Mouse (Mus musculus): ENCODE data around the gene Edem3. TPM values are rescaled to one million over a fixed set of nuclear protein-coding genes. Genes with fewer than 3 reads are reported as not detected.
A peak's percentile ranks its signal among the peaks of the same experiment; 100 is the strongest.
"Not testable (repeated sequence)": the region's sequence is repeated elsewhere in the genome, so short reads cannot be mapped to it uniquely, and the experiment has no call there.

Gene Edem3
- polyA plus RNA-seq, 1 experiment from 2014 or later = 15.9 TPM

- Histone ChIP-seq H3K27ac (no peak overlapping the region), H3K4me2 (no peak overlapping the region), H3K36me3 (peaks cover 14% of the 10 kb centered on the region; the same call in 1 of the 2 replicates), H3K27me3 (no peaks in the 10 kb centered on the region), H3K4me1 (0 out of 2 replicates have a peak, but pooled peaks cover under 1% of the 10 kb centered on the region), H3K9ac (no peak overlapping the region), H3K9me3 (no peaks in the 10 kb centered on the region), H3K4me3 (no peak overlapping the region)
- no peak for ATAC-seq (ENCODE audit: borderline replicate concordance, extremely low read depth, low FRiP score, low TSS enrichment)
- 85% methylated on average over 7 of the region's 7 CpGs for WGBS
Observed at GRCm38 (mm10) chr1:151819190-151819589, 64.0 kb downstream of the Edem3 start.

DNA sequence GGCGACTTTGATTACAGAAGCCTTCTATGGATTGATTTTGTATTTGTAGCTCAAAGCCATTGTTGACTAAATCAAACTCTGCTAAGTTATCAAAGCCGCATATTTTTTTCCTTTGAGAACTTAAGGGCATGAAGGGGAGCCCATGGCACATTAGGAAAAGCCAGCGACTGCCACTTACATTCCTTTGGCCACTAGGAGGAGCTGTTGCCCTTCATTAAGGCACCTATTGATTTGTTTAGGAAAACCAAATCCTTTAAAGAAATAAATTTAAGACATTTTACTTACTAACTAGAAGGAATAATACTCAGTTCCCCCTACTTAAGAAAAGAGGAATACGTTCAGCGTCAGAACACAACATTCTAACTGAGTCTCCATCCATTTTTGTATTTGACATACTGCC, 65.3 kb downstream of the Edem3 start:
- peaks cover 8% of the 10 kb centered on the region for H3K4me1 ChIP-seq
- no peak overlapping the region for H3K9ac ChIP-seq
- 24% methylated on average over 5 of the region's 5 CpGs for WGBS
- H3K4me2 ChIP-seq = no peak overlapping the region
- H3K27me3 ChIP-seq = no peaks in the 10 kb centered on the region
- H3K9me3 ChIP-seq = no peaks in the 10 kb centered on the region
- peaks cover 14% of the 10 kb centered on the region; the same call in 1 of the 2 replicates for H3K36me3 ChIP-seq
- H3K27ac ChIP-seq = no peak overlapping the region
- H3K4me3 ChIP-seq = no peak overlapping the region
- ATAC-seq (ENCODE audit: borderline replicate concordance, extremely low read depth, low FRiP score, low TSS enrichment) = no peak

DNA sequence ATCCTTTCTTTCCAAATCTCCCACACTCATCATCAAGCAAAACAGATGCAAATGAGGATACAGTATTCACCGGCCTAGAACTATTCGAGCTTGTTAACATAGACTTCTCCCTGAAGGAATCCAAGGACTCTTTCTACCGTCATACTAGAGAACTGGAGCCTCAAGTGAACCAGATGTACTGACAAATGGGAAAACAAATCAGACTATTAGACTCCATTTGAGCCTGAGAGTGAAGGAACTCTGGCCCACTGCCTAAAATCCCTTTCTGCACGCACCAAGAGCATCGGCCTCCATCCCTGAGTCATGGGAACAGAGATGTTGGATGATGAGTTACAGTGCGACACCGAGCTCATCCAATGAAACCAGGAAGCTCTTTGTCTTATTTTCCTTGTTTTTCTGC, 69.9 kb downstream of the Edem3 start:
- Histone ChIP-seq H3K27me3 (no peaks in the 10 kb centered on the region), H3K4me2 (no peak overlapping the region), H3K9ac (no peak overlapping the region), H3K4me1 (peaks cover 8% of the 10 kb centered on the region), H3K36me3 (no peaks in the 10 kb centered on the region), H3K4me3 (no peak overlapping the region), H3K9me3 (no peaks in the 10 kb centered on the region), H3K27ac (no peak overlapping the region)
- peak; percentile 55 for ATAC-seq (ENCODE audit: borderline replicate concordance, extremely low read depth, low FRiP score, low TSS enrichment)
- 55% methylated on average over 7 of the region's 7 CpGs for WGBS

DNA sequence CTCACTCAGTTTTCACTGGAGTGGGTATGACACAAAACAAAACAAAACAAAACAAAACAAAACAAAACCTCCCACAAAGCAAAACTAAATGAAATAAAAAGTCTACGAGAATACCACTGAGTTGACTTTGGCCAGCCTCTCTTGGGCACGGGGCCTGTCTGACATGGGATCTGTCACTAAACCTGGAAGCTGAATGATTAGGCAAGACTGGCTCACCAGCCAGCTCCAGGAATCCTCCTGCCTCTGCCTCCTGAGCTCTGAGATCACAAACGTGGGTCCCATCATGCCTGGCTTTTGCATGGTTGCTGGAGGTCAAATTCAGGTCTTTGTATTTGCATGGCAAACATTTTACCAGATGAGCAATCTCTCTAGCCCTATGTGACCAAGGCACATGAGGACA, 76.6 kb downstream of the Edem3 start:
- Histone ChIP-seq H3K4me2 (no peak overlapping the region), H3K36me3 (no peaks in the 10 kb centered on the region), H3K27ac (no peak overlapping the region), H3K9ac (no peak overlapping the region), H3K27me3 (no peaks in the 10 kb centered on the region), H3K4me3 (no peak overlapping the region), H3K4me1 (no peaks in the 10 kb centered on the region), H3K9me3 (no peaks in the 10 kb centered on the region)
- no peak for ATAC-seq (ENCODE audit: borderline replicate concordance, extremely low read depth, low FRiP score, low TSS enrichment)
- WGBS = 77% methylated on average over 3 of the region's 3 CpGs

DNA sequence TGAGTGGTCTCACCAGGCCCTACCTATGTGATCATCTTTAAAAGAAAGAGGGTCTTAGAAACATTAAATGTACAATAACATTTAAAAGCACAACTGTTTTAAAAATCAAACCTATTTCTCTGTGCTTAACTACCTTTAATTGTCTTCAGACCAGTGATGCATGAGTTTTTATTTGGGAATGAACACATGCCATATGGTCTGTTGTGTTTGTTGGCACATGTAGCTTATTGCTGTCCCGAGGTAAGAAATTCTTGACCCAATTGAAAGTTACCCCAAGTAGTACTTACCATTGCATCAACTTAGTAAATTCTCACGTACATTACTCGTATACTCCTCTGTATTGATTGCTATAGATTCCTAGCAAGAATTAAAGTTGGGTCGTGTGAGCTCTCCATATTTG, 80.1 kb downstream of the Edem3 start:
- Histone ChIP-seq H3K27me3 (no peaks in the 10 kb centered on the region), H3K4me3 (no peak overlapping the region), H3K9ac (no peak overlapping the region), H3K4me2 (no peak overlapping the region), H3K36me3 (no peaks in the 10 kb centered on the region), H3K27ac (no peak overlapping the region), H3K4me1 (no peaks in the 10 kb centered on the region), H3K9me3 (no peaks in the 10 kb centered on the region)
- WGBS = 84% methylated on average over 4 of the region's 4 CpGs
- ATAC-seq (ENCODE audit: borderline replicate concordance, extremely low read depth, low FRiP score, low TSS enrichment) = no peak

GRCm38 (mm10) chr1:151840345-151840744, 85.2 kb downstream of the Edem3 start:
- H3K4me3 ChIP-seq; H3K4me2 ChIP-seq; H3K9ac ChIP-seq; ATAC-seq (ENCODE audit: borderline replicate concordance, extremely low read depth, low FRiP score, low TSS enrichment); H3K9me3 ChIP-seq; H3K36me3 ChIP-seq; H3K27me3 ChIP-seq; H3K4me1 ChIP-seq; H3K27ac ChIP-seq: not testable (repeated sequence)
- 93% methylated on average over 1 of the region's 1 CpGs for WGBS

DNA sequence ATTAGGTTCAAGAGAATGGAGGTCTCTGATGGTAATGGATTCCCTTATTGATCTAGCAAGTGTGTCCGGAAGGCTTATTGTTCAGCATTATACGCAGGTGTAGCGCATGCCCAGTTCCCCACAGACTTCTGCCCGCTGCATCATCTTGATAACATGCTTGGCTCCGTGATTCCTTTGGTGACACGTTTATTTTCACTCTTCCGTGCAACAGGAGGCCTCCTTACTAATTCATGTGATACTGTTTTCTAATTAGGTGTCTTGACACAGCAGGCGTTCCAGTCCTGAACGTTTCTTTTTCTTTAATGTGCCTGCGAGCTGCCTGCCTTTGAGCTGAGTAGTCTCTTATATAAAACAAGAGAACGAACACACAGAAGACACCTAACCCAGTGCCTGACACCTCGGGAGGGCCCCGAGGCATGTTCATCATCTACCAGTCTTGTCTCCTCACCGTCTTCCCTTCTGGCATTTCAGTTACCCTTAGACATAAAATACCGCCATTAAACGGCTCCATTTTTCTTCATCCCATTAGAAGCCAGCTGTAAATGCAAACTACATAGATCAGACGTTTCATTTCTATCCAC, 90.2 kb downstream of the Edem3 start:
- 74% methylated on average over 17 of the region's 17 CpGs for WGBS
- ATAC-seq (ENCODE audit: borderline replicate concordance, extremely low read depth, low FRiP score, low TSS enrichment) = no peak

DNA sequence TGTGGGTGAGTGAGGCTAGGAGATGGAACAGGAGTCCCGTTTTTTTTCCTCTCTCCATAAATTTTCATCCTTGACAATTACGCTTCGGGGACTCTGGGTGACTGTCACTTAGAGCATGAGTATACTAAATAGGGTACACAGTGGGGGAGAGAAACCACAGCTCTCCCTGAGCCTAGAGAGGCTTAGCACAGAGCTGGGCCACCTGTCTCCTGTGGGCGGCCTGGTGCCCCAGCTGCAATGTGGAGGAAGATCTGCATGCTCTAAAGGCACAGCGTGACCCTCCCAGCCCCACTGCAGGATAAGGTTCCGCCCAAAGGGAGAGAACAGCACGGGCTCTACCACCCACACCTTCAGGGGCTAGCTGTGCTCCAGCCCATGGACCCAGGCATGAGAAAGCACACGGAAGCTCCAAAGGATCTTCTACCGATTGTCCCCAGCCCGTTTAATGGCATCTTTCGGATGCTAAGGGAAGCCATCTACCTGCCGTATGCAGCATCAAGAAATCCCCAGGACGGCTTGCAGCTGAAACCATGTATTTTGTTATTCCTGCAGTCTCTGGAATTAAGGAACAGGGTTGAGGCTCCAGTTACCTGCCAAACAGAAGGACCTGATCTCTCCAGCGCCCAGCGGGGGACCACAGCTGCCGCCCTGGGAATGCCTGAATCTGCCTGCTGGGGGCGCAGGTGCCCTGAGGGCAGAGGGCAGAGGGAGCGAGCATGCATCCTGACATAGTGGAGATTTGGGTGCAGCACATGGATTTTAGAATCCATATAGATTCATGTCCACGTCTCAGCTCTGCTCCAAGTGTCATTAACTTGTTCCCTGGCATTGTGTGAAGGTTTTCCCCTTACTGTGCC, 91.0 kb downstream of the Edem3 start:
- Histone ChIP-seq H3K4me3 (no peak overlapping the region), H3K9me3 (no peaks in the 10 kb centered on the region), H3K27ac (no peak overlapping the region), H3K36me3 (no peaks in the 10 kb centered on the region), H3K4me2 (no peak overlapping the region), H3K27me3 (no peaks in the 10 kb centered on the region), H3K4me1 (no peaks in the 10 kb centered on the region), H3K9ac (no peak overlapping the region)
- 67% methylated on average over 19 of the region's 19 CpGs for WGBS
- no peak for ATAC-seq (ENCODE audit: borderline replicate concordance, extremely low read depth, low FRiP score, low TSS enrichment)

More for the DNA sequence above, 90.2 kb downstream of the Edem3 start:
- Histone ChIP-seq H3K4me1 (no peaks in the 10 kb centered on the region), H3K9me3 (no peaks in the 10 kb centered on the region), H3K9ac (no peak overlapping the region), H3K4me2 (no peak overlapping the region), H3K27me3 (no peaks in the 10 kb centered on the region), H3K4me3 (no peak overlapping the region), H3K27ac (no peak overlapping the region), H3K36me3 (no peaks in the 10 kb centered on the region)

- ATAC-seq (ENCODE audit: borderline replicate concordance, extremely low read depth, low FRiP score, low TSS enrichment) = no peak
- H3K9ac ChIP-seq = no peak overlapping the region
- 85% methylated on average over 2 of the region's 2 CpGs for WGBS
Observed at GRCm38 (mm10) chr1:151848286-151848685, 93.1 kb downstream of the Edem3 start.

DNA sequence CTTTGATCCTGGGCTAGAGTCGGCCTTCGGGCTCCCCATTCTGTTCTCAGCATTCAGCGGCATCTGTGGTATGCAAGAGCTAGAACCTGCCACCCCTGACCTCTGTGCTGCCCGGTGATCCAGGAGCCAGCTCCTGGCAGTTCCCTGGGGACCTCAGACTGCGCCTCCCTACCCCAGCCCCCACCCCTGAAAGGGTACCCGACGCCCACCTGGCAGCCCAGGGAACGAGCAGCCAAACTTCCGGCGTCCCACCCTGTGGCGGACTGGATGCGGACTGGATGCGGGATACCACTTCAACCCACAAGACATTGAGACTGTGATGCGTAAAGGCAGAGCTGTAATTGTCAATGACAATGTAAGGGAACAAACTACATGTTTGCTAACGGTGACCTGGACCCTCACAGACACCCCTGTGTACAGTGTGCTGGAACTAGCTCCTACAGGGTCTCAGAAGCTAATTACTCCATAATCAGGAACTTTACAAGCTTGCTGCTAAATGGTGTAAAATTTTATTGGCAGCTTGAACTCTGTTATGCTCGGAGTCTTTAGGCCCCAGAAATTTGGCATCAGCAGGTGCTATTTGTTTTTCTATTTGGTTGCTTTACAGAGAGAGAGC, 94.9 kb downstream of the Edem3 start:
- Histone ChIP-seq H3K27ac (no peak overlapping the region), H3K9me3 (no peaks in the 10 kb centered on the region), H3K9ac (no peak overlapping the region), H3K4me2 (no peak overlapping the region), H3K4me3 (no peak overlapping the region), H3K27me3 (no peaks in the 10 kb centered on the region), H3K4me1 (no peaks in the 10 kb centered on the region), H3K36me3 (no peaks in the 10 kb centered on the region)
- 77% methylated on average over 16 of the region's 16 CpGs for WGBS
- ATAC-seq (ENCODE audit: borderline replicate concordance, extremely low read depth, low FRiP score, low TSS enrichment) = no peak

More at GRCm38 (mm10) chr1:151848286-151848685, 93.1 kb downstream of the Edem3 start:
- no peaks in the 10 kb centered on the region for H3K9me3 ChIP-seq
- no peak overlapping the region for H3K4me2 ChIP-seq
- no peaks in the 10 kb centered on the region for H3K4me1 ChIP-seq
- H3K4me3 ChIP-seq = no peak overlapping the region
- no peaks in the 10 kb centered on the region for H3K36me3 ChIP-seq
- H3K27me3 ChIP-seq = no peaks in the 10 kb centered on the region
- H3K27ac ChIP-seq = no peak overlapping the region

DNA sequence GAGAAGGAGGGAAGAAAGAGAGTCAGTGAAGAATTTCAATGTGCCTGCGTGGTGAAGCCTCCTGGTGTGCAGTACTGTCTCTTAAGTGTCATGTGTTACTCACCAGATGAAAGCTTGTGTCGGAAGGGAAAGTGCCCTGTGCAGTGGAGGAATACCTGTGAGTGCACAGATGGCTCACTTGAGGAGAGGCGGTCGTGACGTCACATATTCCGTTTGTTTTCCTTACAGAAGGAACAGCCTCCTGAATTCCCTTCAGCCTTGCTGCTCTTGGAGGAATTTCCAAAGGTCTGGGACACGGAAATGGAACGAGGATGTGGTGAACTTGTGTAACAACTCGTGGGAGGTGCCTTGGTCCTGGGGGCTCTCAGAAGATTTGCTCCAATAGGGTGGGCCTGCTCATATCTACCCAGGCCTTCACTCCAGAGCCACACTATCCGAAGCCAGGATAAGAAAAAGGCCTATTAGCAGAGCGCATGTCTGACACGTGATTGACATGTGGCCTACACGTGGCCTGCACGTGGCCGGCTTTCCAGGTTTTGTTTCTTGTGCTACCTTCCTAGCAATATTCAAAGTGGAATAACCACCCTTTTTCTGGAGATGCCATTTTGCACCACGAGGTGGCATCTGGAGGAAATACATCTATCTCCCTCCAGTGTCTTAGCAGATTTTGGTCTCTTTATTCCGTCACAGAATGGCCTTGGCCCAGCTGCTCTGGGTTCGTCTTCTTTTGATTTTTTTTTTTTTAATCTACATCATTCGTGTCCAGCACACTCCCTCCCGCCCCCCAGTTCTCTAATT, 96.1 kb downstream of the Edem3 start:
- no peak overlapping the region for H3K9ac ChIP-seq
- no peaks in the 10 kb centered on the region for H3K4me1 ChIP-seq
- no peaks in the 10 kb centered on the region for H3K36me3 ChIP-seq
- ATAC-seq (ENCODE audit: borderline replicate concordance, extremely low read depth, low FRiP score, low TSS enrichment) = no peak
- no peak overlapping the region for H3K27ac ChIP-seq
- 83% methylated on average over 20 of the region's 20 CpGs for WGBS
- no peaks in the 10 kb centered on the region for H3K9me3 ChIP-seq
- H3K4me2 ChIP-seq = no peak overlapping the region
- no peak overlapping the region for H3K4me3 ChIP-seq
- H3K27me3 ChIP-seq = no peaks in the 10 kb centered on the region

Data from lung, embryonic 15.5 days (tissue).